Mouse (Mus musculus) lung, adult 2 months (tissue): ENCODE measurements around the gene Bcl11a. TPM values are rescaled to one million over a fixed set of nuclear protein-coding genes. Genes with fewer than 3 reads are reported as not detected.

Source experiments
- DNase-seq: peaks from one replicate; pipeline ENCODE4 v3.0.0; 2022
- H3K4me1 ChIP-seq: fragments of 200-500 bp; 2 replicates; pipeline ENCODE4 v1.6.1; 2011; ENCODE audit warnings: low read length; ENCODE audit not compliant: control insufficient read depth, insufficient read depth
- H3K4me3 ChIP-seq: fragments of 200-500 bp; replicated peaks from 2 replicates; pipeline ENCODE3; 2011; ENCODE audit warnings: low read depth, mild to moderate bottlenecking, control low read depth, low read length; ENCODE audit errors: extremely low read depth
- CTCF ChIP-seq: fragments of 200-500 bp; IDR thresholded peaks from 2 replicates; pipeline ENCODE4 v1.5.1; 2011; ENCODE audit warnings: mild to moderate bottlenecking, low read length, control low read depth; ENCODE audit not compliant: insufficient read depth
- POLR2A ChIP-seq: fragments of 200-500 bp; IDR thresholded peaks from 2 replicates; pipeline ENCODE4 v1.6.1; 2011; ENCODE audit warnings: low read depth, mild to moderate bottlenecking, control low read depth, low read length, borderline replicate concordance; ENCODE audit errors: extremely low read depth
- WGBS: fragments of 180-500 bp; shearing (Covaris S2); methylation state at CpG from one replicate; pipeline ENCODE4 v1.1.7; 2018; 5-methylcytosine and 5-hydroxymethylcytosine counted together
- polyA plus RNA-seq: library from polyadenylated mRNA; depleted of rRNA; stranded (reverse); fragments of >200 nt; gene quantifications from 2 replicates; pipeline ENCODE4 v1.2.3, GENCODE M21; 2012

The Bcl11a gene
- polyA plus RNA-seq, 1 experiment: 1.5 TPM

DNA sequence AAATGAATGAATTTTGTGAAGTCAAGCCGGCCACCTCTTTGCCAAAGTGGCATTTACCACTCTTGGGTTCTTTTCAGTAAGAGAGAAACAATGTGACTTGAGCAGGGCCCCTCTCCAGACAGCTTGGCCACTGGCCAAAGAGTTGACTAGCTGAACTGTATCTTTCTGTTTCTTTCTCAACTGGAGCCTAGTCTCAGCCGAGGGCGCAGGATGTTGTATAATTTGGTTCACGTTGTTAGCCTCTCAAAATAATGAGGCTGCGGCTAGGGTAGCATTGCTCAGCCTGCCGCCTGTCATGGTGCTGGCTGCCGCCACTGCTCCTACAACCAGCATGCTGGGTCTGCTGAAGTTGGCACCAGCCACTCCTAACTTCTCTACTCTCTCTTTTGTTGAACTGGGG, 84.2 kb downstream of the Bcl11a start:
- no peak for TF ChIP-seq CTCF
- TF ChIP-seq POLR2A: no peak
- Histone ChIP-seq H3K4me1 (no peaks in the 10 kb centered on the region), H3K4me3 (no peak overlapping the region)
- WGBS: 43% methylated on average over 7 of the region's 7 CpGs
- DNase-seq: no peak

DNA sequence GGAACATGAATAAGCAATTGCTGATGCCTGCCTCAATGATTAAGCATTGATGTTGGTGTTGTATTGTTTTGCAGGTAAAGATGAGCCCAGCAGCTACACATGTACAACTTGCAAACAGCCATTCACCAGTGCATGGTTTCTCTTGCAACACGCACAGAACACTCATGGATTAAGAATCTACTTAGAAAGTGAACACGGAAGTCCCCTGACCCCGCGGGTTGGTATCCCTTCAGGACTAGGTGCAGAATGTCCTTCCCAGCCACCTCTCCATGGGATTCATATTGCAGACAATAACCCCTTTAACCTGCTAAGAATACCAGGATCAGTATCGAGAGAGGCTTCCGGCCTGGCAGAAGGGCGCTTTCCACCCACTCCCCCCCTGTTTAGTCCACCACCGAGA, 85.2 kb downstream of the Bcl11a start:
- H3K4me1 ChIP-seq: no peaks in the 10 kb centered on the region

DNA sequence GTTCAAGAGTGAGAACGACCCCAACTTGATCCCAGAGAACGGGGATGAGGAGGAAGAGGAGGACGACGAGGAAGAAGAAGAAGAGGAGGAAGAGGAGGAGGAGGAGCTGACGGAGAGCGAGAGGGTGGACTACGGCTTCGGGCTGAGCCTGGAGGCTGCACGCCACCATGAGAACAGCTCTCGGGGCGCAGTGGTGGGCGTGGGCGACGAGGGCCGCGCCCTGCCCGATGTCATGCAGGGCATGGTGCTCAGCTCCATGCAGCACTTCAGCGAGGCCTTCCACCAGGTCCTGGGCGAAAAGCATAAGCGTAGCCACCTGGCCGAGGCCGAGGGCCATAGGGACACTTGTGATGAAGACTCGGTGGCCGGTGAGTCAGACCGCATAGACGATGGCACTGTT, 86.2 kb downstream of the Bcl11a start:
- Histone ChIP-seq H3K4me1 (no peaks in the 10 kb centered on the region), H3K4me3 (no peak overlapping the region)
- no peak for TF ChIP-seq CTCF
- no peak for TF ChIP-seq POLR2A
- 93% methylated on average over 23 of the region's 26 CpGs for WGBS
- no peak for DNase-seq

More for the DNA sequence above, 85.2 kb downstream of the Bcl11a start:
- TF ChIP-seq POLR2A (no peak), CTCF (no peak)
- 96% methylated on average over 8 of the region's 8 CpGs for WGBS
- DNase-seq: no peak
- H3K4me3 ChIP-seq: no peak overlapping the region

DNA sequence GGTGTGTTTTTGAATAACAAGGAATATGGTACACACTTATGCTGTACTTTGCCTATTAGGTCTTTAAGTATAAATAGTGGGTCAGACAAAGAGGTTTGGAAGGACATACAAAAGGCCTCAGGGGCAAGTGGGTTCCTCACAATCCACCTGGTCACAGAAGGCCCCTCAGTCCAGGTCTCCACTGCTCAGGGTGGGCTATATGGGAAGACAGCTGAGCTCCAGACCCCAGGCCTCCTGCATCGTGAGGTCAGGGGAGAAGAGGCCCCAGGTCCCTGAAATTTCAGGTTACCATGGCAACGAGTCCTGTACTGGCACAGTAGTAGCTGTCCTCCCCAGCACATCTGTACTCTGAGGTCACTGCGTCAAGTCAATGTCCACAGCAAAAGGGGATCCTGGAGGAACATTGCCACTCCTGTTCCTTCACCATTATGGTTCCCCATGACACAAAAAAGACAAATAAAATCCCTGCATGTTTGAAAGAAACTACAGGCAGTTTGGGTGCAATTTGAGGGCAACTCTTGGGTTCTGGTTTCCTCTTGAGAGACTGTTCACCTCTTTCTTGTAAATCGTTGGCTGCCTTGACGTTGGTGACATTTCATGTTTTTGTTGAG, 93.9 kb downstream of the Bcl11a start:
- TF ChIP-seq POLR2A: no peak
- WGBS: 81% methylated on average over 5 of the region's 5 CpGs
- DNase-seq: no peak
- Histone ChIP-seq H3K4me3 (no peak overlapping the region), H3K4me1 (no peaks in the 10 kb centered on the region)

DNA sequence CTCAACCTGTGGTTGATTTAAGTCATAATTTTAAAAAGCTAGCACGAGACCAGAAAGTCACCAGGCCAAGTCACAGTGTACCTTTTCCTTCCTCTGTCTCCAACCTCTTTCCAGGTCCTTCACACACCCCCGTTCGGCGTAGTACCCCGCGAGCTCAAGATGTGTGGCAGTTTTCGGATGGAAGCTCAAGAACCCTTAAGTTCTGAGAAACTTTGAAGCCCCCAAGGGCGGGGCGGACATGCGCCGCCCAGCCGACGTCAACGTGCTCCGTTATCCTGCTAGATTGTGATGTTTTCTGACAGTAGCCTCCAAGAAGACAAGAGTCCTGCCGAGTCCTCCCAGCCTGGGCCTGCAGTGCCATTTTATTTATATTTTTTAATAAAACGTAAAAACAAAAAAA, 94.7 kb downstream of the Bcl11a start:
- Histone ChIP-seq H3K4me1 (no peaks in the 10 kb centered on the region), H3K4me3 (no peak overlapping the region)
- WGBS: 93% methylated on average over 17 of the region's 17 CpGs
- TF ChIP-seq POLR2A (no peak), CTCF (no peak)
- DNase-seq: no peak

DNA sequence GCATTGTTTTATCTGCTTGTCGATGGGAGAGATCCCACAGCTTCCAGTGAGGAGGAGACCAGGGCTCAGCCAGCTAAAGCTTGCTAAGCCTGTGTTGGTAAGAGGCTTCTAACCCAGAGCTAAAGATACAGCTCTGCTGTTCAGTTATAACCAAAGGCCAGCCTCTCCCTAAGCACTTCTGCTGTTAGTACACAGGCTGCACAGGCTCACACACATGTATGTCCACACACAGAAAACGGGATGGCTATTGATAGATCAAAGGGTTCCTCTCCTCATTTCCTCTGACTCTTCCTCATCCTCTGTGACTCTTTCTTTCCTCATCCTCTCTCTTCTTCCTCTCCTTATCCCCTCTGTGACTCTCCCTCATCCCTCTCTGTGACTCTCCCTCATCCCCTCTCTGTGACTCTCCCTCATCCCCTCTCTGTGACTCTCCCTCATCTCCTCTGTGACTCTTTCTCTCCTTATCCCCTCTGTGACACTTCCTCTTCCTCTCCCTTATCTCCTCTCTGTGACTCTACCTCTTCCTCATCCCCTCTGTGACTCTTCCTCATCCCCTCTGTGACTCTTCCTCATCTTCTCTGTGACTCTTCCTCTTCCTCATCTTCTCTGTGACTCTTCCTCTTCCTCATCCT, 96.4 kb downstream of the Bcl11a start:
- TF ChIP-seq CTCF (no peak), POLR2A (no peak)
- WGBS: 43% methylated on average over 2 of the region's 2 CpGs
- no peaks in the 10 kb centered on the region for H3K4me1 ChIP-seq
- no peak overlapping the region for H3K4me3 ChIP-seq
- DNase-seq: no peak

DNA sequence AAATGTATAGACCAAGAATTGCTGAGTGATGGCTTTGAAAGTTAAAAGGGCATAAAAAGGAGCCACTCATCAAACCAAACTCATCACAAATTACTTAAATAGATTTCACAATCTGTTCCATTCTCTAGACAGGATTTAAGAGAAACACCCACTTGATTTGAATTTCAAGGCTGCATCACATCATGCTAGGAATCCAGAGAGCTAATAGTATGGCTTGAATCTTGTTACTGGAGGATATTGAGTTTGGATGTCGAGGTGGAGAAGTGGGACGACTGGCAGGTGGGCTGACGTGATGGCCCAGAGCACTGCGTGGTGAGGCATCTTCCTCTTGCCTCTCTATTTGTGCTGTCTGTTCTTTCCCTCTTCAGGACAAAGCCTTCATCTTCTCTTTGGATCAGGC, 99.6 kb downstream of the Bcl11a start:
- no peak for DNase-seq
- H3K4me1 ChIP-seq: no peaks in the 10 kb centered on the region
- 81% methylated on average over 4 of the region's 4 CpGs for WGBS
- no peak overlapping the region for H3K4me3 ChIP-seq
- no peak for TF ChIP-seq POLR2A
- no peak for TF ChIP-seq CTCF

DNA sequence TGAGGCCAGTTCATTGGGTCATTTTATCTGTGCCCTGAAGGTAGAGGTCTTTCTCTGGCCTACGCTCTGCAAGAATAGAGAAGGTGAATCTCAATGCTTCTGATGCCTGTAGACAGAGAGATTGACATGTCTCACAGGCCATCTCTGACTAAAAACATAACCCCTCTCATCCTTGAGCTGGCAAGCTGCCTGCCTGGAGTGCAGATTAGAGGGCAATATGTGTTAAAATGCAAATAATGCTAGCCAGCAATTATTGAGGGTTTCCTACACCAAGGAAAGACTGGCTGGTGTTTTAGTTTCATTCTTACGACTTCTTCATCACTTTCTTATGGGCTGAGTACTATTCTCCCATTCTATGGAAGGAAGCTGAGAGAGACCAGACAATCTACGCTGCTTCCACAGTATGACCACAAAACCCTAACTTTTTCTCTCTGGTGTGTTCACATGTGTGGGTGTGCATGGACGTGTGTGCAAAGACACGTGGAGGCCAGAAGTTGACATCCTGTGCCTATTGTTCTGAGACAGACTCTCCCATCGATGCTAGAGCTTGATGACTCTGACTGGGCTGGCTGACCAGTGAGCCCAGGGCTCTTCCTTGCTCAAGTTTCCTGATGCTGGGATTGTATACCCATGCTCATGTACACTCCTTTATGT, 101.1 kb downstream of the Bcl11a start:
- no peak for DNase-seq
- TF ChIP-seq POLR2A (no peak), CTCF (no peak)
- Histone ChIP-seq H3K4me3 (no peak overlapping the region), H3K4me1 (no peaks in the 10 kb centered on the region)
- 82% methylated on average over 6 of the region's 6 CpGs for WGBS

DNA sequence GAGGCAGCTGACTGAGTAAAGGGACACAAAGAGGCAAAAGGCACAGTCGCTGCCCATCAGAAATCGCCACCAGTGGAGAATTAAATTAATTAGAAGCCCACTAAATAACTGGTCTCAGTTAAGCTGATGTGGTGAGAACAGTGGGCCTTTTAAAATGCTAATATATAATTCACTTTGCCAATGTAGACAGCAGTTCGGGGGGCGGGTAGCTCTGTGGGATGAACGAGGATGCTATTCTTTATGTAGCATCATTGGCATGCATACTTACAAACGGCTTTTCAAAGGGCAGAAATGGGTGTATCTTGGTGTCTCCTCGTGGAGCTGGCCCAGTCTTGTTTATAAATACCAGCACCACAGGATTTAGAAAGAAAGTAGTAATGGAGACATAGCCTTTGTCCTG, 102.2 kb downstream of the Bcl11a start:
- Histone ChIP-seq H3K4me1 (no peaks in the 10 kb centered on the region), H3K4me3 (no peak overlapping the region)
- 78% methylated on average over 7 of the region's 7 CpGs for WGBS
- no peak for TF ChIP-seq POLR2A
- TF ChIP-seq CTCF: no peak
- DNase-seq: no peak

DNA sequence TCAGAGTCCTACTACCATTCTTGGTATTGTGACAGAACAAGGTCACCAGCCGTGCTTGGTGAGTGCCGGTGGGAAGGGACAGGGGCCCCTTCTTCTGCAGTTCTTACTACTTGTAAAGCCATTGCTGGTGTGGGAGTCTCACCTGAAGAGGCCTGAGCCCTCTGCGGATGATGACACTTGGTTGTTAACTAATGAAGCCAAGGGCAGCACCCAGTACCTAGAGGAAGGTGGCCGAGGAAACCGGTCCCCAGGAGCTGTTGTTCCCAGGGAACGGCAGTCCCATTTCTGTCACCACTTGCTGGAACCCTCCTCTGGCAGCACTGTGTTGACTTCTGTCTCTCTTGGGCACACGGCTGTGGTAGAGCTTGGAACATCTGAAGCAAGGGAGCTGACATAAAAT, 105.6 kb downstream of the Bcl11a start:
- no peak overlapping the region for H3K4me3 ChIP-seq

More for the DNA sequence above, 105.6 kb downstream of the Bcl11a start:
- no peak for DNase-seq
- TF ChIP-seq CTCF: no peak
- TF ChIP-seq POLR2A: no peak
- no peaks in the 10 kb centered on the region for H3K4me1 ChIP-seq
- WGBS: 92% methylated on average over 7 of the region's 7 CpGs
